Mouse (Mus musculus): ENCODE results near the gene Kdm3a.

Kdm3a gene

DNA sequence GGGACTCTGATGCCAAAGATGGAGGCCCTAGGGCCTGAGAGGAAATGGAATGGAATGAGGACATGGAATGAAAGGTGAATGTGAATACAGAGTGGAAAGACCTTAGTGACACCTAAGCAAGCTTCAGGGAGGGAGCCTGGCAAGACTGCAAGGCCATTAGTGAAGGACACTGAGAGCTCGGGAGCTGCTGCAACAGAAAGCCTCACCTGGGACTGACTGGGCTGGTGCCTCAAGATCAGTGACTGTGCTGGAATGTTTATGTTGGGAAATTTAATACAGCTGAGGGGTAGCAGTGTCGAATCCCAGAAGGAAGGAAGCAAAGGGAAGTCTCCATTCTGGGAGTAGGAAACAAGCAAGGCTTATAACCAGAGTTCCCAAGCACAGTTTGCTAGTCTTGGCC is 63.8 kb downstream of the Kdm3a start:
- DNase-seq: no peak

DNA sequence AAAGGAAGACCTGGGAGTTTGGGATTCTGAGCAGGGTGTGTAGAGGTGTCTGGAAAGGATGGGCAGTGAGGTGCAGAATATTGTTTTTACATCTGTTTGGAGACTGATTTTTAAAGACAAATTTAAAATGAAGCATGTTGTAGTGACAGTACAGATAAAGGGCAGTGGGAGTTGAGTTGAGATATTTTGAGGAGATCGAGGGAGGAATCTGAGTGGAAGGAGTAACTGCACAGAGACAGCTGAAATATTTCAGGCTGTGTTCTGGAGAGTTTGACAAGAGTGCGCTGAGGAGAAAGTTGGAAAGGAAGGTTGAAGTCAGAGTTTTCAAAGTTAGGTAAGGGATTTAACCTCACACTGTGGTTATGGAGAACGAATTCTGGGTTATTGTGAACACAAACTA is 64.2 kb downstream of the Kdm3a start:
- no peak for DNase-seq

DNA sequence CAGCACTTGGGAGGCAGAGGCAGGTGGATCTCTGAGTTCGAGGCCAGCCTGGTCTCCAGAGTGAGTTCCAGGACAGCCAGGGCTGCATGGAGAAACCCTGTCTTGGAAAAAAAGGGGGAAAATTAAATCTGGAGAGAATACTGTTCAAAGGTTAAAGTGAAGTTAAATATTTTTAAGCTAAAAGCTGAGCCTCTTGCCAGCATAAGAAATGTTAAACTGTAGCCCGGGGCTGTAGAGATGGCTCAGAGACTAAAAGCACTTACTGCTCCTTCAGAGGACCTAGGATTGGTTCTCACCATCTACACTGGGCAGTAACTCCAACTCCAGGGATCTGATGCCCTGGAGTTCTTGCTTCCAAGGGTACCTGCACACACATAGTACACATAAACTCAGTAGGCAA is 76.0 kb downstream of the Kdm3a start:
- DNase-seq: no peak

DNA sequence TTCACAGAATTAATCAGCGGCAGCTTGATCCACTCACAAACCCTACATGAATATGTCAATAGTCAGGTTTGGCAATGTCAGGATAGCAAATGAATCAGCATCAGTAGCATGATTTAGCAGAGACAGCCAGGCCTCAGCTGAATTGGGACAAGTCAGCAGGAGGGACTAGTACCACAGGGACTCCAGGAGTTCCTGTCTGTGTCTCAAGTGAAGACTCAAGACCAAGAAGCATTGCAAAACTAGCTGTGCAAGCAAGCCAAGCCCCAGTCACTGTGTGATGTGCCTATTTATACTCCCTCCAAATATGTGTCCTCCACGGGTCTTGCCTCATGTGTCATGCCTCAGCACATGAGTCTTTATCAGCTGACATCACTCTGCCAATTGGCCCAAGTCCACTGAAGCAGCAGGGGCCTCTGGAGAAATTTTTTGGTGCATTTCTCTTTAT is 77.3 kb downstream of the Kdm3a start:
- peak; percentile 20 to 27 for DNase-seq

DNA sequence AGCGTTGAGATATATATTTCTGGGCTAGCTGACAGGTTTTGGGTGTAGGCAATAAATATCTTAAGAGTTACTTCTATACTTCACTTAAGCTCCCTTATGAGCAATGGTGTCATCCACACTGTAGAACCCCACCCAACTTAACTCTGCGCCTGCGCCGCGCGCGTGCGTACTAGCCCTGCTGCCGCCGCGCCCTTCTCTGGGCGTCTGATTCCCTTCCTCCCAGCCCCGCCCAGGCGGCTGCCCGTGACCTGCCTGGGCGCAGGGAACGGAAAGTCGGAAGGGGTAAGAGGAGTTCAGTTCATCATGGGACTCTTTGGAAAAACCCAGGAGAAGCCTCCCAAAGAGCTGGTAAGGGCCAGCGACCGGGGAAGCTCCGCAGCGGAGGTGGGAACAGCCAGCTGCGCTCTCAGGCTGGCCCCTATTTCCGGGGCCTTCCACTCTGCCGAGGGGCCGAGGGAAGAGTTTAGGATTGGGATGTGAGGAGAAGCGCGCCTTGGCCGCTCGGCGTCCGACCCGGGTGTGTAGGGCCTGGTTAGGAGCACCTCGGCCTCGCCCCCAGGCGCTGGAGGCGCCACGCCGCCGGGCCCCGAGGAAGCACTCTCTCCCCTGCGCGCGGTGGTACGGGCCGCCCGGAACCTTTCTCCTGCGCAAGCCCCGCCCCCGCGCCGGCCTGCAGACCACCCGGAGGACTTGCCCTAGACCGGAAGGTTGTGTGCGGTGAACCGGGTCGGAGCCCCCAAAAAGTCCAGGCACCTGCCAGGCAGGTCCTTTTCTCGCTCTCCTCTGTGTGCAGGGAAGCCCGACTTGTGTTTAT is 88.9 kb downstream of the Kdm3a start, which contains the start of gene Chmp3:
TSS of gene Chmp3 (plus strand) at position 112 of the 814 bp plus-strand sequence.
- peak; percentile 96 to 97 for DNase-seq

Data from kidney, postnatal 4 days (tissue).